Mouse (Mus musculus) lung, adult 2 months (tissue): ENCODE measurements around the gene Bax.

Source experiments
- CTCF ChIP-seq: fragments of 200-500 bp; IDR thresholded peaks from 2 replicates; pipeline ENCODE4 v1.5.1; 2011; ENCODE audit warnings: mild to moderate bottlenecking, low read length, control low read depth; ENCODE audit not compliant: insufficient read depth
- POLR2A ChIP-seq: fragments of 200-500 bp; IDR thresholded peaks from 2 replicates; pipeline ENCODE4 v1.6.1; 2011; ENCODE audit warnings: low read depth, mild to moderate bottlenecking, control low read depth, low read length, borderline replicate concordance; ENCODE audit errors: extremely low read depth

- TF ChIP-seq POLR2A (no peak), CTCF (no peak)
Measured at GRCm38 (mm10) chr7:45462325-45462724, 4.4 kb downstream of the Bax start.
